Mouse (Mus musculus) CH12.LX (cell line): Measurements from ENCODE around the gene Trmo. TPM values are rescaled to one million over a fixed set of nuclear protein-coding genes. Genes with fewer than 3 reads are reported as not detected.

Experiments
- DNase-seq: peaks from one replicate; pipeline ENCODE4 v3.0.0-alpha.2; 2013; ENCODE audit errors: extremely low read depth
- H3K27ac ChIP-seq: 2 replicates; pipeline ENCODE4 v1.5.1; 2012; ENCODE audit warnings: low read depth, mild to moderate bottlenecking, control low read depth, moderate library complexity; ENCODE audit not compliant: insufficient read depth
- H3K27me3 ChIP-seq: replicated peaks from 2 replicates; pipeline ENCODE3; 2012; ENCODE audit warnings: inconsistent platforms
- H3K36me3 ChIP-seq, 2 experiments: replicated peaks in 1 of 2; 2 replicates each; pipeline versions ENCODE3 to v1.6.1; 2012; ENCODE audit warnings: inconsistent platforms in 1 of 2, low read length in 1 of 2, mild to moderate bottlenecking in 1 of 2, mixed read lengths in 1 of 2, moderate library complexity in 1 of 2; ENCODE audit not compliant: control insufficient read depth in 1 of 2, insufficient read depth in 1 of 2
- H3K4me1 ChIP-seq, 2 experiments: 2 replicates each; pipeline ENCODE4 v1.6.1; 2012; ENCODE audit warnings: inconsistent platforms in 1 of 2, moderate library complexity in 1 of 2; ENCODE audit not compliant: insufficient read depth in 2 of 2, control insufficient read depth in 1 of 2
- H3K4me2 ChIP-seq: 2 replicates; pipeline ENCODE4 v1.6.1; 2012; ENCODE audit warnings: low read depth, mild to moderate bottlenecking, control low read depth; ENCODE audit not compliant: poor library complexity, insufficient read depth, severe bottlenecking
- H3K4me3 ChIP-seq, 3 experiments: fragments of 150-350 bp in 1 of 3; sonication (generic) in 1 of 3; replicated peaks in 1 of 3; 2 replicates each; pipeline versions ENCODE3 to v1.5.1; 2011 to 2012; ENCODE audit warnings: low read depth in 2 of 3, low read length in 2 of 3, mild to moderate bottlenecking in 2 of 3, moderate library complexity in 2 of 3, control low read depth in 1 of 3, improper control_type of control experiment in 1 of 3, inconsistent platforms in 1 of 3, mixed read lengths in 1 of 3; ENCODE audit not compliant: poor library complexity in 1 of 3
- H3K79me2 ChIP-seq: replicated peaks from 2 replicates; pipeline ENCODE4 v1.6.1; 2012; ENCODE audit warnings: mild to moderate bottlenecking, moderate library complexity; ENCODE audit not compliant: control insufficient read depth, poor library complexity, insufficient read depth, severe bottlenecking; ENCODE audit errors: extremely low read depth
- H3K9ac ChIP-seq: 2 replicates; pipeline ENCODE4 v1.6.1; 2012; ENCODE audit warnings: low read depth, mild to moderate bottlenecking, control low read depth, moderate library complexity; ENCODE audit not compliant: insufficient read depth
- H3K9me3 ChIP-seq: replicated peaks from 2 replicates; pipeline ENCODE3; 2012; ENCODE audit warnings: low read length, inconsistent platforms, mixed read lengths
- CHD2 ChIP-seq: IDR thresholded peaks from 2 replicates; pipeline ENCODE4 v1.6.1; 2011; ENCODE audit warnings: low read length, improper control_type of control experiment
- ETS1 ChIP-seq: conservative IDR thresholded peaks from 2 replicates; pipeline ENCODE4 v1.6.1; 2012; ENCODE audit warnings: low read depth, mild to moderate bottlenecking, inconsistent platforms, low read length, improper control_type of control experiment, moderate library complexity
- JUND ChIP-seq: conservative IDR thresholded peaks from 2 replicates; pipeline ENCODE4 v1.6.1; 2011; ENCODE audit warnings: low read depth, low read length, improper control_type of control experiment
- KAT2A ChIP-seq: IDR thresholded peaks from 2 replicates; pipeline ENCODE4 v1.6.1; 2012; ENCODE audit warnings: low read length, improper control_type of control experiment, inconsistent platforms; ENCODE audit not compliant: insufficient replicate concordance
- MAFK ChIP-seq: IDR thresholded peaks from 2 replicates; pipeline ENCODE4 v1.6.1; 2011; ENCODE audit warnings: low read length, improper control_type of control experiment; ENCODE audit not compliant: insufficient replicate concordance
- MYC ChIP-seq: IDR thresholded peaks from 2 replicates; pipeline ENCODE4 v1.6.1; 2011; ENCODE audit warnings: low read depth, mild to moderate bottlenecking, improper control_type of control experiment, low read length
- NELFE ChIP-seq: IDR thresholded peaks from 2 replicates; pipeline ENCODE4 v1.6.1; 2011; ENCODE audit warnings: low read depth, low read length, improper control_type of control experiment
- POLR2A ChIP-seq: IDR thresholded peaks from 2 replicates; pipeline ENCODE4 v1.6.1; 2011; ENCODE audit warnings: low read depth, mild to moderate bottlenecking, improper control_type of control experiment, low read length
- RCOR1 ChIP-seq: conservative IDR thresholded peaks from 2 replicates; pipeline ENCODE4 v1.6.1; 2012; ENCODE audit warnings: low read depth, mild to moderate bottlenecking, inconsistent platforms, low read length, improper control_type of control experiment
- UBTF ChIP-seq: IDR thresholded peaks from 2 replicates; pipeline ENCODE4 v1.6.1; 2012; ENCODE audit warnings: low read depth, mild to moderate bottlenecking, inconsistent platforms, low read length, improper control_type of control experiment, moderate library complexity
- USF1 ChIP-seq: IDR thresholded peaks from 2 replicates; pipeline ENCODE4 v1.6.1; 2014; ENCODE audit warnings: low read depth, mild to moderate bottlenecking, inconsistent platforms, low read length, improper control_type of control experiment
- dilution Hi-C: fragments of 300-500 bp; cut with MboI; formaldehyde crosslinking; loops from 2 replicates; pipeline ENCODE4 v1.14.3; 2020; ENCODE audit warnings: low sequenced_read_pairs; ENCODE audit not compliant: extremely low pct_unique_long_range_greater_than_20kb, extremely low pct_ligation_motif_present
- in situ Hi-C: fragments of 300-500 bp; cut with MboI; formaldehyde crosslinking; loops from 3 replicates; pipeline ENCODE4 v1.14.3; 2019; ENCODE audit warnings: low sequenced_read_pairs, low pct_ligation_motif_present, low pct_unique_long_range_greater_than_20kb, mixed read lengths
- polyA plus RNA-seq: library from polyadenylated mRNA; unstranded; fragments of >175 nt; gene quantifications from 2 replicates; pipeline ENCODE4 v1.2.1, GENCODE M21; 2012; ENCODE audit warnings: low read depth; ENCODE audit not compliant: insufficient read length
- total RNA-seq, 2 experiments: library from RNA; depleted of rRNA; stranded (reverse); fragments of 300-350 nt in 1 of 2; fragments of >200 nt in 1 of 2; gene quantifications; 2 replicates each; pipeline ENCODE4 v1.2.3; 2012 to 2014

Gene Trmo
- total and polyA plus RNA-seq, 3 experiments: 15.4 to 27.0 (median 18.8) TPM

DNA sequence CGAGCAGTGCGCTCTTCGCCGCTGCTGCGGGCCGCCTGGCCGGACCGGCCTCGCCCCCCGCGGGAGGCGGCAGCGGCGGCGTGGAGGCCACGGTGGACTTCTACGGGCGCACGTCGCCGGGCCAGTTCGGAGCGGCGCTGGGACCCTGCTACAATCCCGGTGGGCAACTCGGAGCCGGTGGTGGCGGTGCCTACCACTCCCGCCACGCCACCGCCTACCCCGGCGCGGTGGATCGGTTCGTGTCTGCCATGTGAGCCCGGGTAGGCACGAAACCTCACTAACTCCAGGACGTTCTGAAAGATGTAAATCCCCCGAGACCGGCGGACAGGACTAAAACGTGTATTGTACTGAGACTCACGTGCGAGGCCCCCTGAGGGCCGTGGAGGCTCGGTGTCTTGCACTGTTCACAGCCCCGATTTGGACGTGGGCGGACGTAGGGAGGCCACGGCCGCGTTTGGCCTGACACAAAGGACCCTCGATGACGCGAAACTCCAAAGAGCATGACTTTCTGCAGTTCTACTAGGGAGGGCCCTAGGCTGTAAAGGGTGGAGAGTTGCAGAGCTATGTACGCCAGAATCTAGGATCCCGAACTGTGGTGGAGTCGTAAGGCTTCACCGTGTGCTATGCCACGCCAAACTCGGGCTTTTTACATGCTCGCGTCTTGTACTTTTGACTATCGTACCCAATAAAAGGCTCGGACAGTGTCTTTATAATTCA, 44.0 kb downstream of the Trmo start:
- Histone ChIP-seq H3K4me3 (no peak overlapping the region), H3K9me3 (peaks cover 27% of the 10 kb centered on the region), H3K9ac (no peak overlapping the region), H3K36me3 (no peaks in the 10 kb centered on the region), H3K27me3 (no peaks in the 10 kb centered on the region), H3K4me2 (no peak overlapping the region), H3K27ac (no peak overlapping the region), H3K79me2 (no peaks in the 10 kb centered on the region), H3K4me1 (no peaks in the 10 kb centered on the region)
- dilution Hi-C loops (no loop called here), in situ Hi-C loops (no loop called here)
- TF ChIP-seq POLR2A (no peak), MAFK (no peak)
- no peak for DNase-seq

DNA sequence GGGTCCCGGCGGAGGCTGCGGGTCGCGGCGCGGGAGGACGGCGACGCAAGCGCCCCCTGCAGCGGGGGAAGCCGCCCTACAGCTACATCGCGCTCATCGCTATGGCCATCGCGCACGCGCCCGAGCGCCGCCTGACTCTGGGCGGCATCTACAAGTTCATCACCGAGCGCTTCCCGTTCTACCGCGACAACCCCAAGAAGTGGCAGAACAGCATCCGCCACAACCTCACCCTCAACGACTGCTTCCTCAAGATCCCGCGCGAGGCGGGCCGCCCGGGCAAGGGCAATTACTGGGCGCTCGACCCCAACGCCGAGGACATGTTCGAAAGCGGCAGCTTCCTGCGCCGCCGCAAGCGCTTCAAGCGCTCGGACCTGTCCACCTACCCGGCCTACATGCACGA, 44.9 kb downstream of the Trmo start:
- Histone ChIP-seq H3K79me2 (no peaks in the 10 kb centered on the region), H3K36me3 (no peaks in the 10 kb centered on the region), H3K27ac (no peak overlapping the region), H3K4me2 (no peak overlapping the region), H3K9me3 (peaks cover 27% of the 10 kb centered on the region), H3K9ac (no peak overlapping the region), H3K4me1 (no peaks in the 10 kb centered on the region), H3K27me3 (no peaks in the 10 kb centered on the region), H3K4me3 (no peak overlapping the region)
- dilution Hi-C loops: no loop called here
- TF ChIP-seq KAT2A (no peak), CHD2 (no peak), MAFK (no peak), RCOR1 (no peak)
- DNase-seq: no peak
- in situ Hi-C loops: no loop called here

DNA sequence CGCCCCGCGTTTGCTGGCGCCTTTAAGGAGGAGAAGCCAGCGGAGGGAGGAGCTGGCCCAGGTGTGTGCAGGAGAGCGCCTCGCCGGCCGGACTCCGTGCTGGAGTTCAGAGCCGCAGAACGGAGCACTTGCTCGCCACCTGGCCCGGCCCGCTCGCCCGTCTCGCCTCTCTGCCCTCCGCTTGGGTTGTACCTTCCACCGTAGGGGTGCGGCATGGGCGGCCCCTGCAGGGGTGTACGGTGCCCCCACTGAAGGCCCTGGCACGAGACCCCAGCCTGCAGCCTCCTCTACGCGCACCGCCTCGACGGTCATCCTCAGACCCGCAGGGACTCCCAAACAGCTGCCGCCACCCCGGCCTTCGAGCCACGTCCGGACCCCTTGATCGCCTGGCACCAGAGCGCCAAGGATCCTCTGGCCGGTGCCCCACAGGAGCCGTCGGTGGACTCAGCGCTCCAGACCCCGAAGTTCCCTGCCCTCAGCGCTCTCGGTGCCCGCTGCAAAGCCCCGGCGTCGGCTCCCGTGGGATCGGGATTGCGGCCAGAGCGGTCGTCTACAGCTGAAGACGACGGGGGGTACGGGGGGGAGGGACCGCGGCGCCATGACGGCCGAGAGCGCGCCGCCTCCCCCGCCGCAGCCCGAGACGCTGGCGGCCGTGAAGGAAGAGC, 45.5 kb downstream of the Trmo start, which contains the start of gene Foxe1:
Gene Foxe1, plus strand, starts transcription at position 14 of the 665 bp plus-strand sequence.
- Histone ChIP-seq H3K4me3 (no peak within 1 kb of the TSS), H3K27ac (no peak within 1 kb of the TSS), H3K4me1 (no peaks in the 10 kb centered on the region), H3K79me2 (no peaks in the 10 kb centered on the region), H3K9me3 (peaks cover 27% of the 10 kb centered on the region), H3K36me3 (no peaks in the 10 kb centered on the region), H3K27me3 (no peaks in the 10 kb centered on the region), H3K9ac (no peak within 1 kb of the TSS), H3K4me2 (no peak within 1 kb of the TSS)
- in situ Hi-C loops: no loop called here
- dilution Hi-C loops: no loop called here
- TF ChIP-seq USF1 (no peak), ETS1 (no peak), JUND (no peak), UBTF (no peak), NELFE (no peak), MYC (no peak), RCOR1 (no peak)
- no peak for DNase-seq
